Mouse (Mus musculus) G1E-ER4 (cell line): ENCODE measurements around the gene Gtf3c2. TPM values are rescaled to one million over a fixed set of nuclear protein-coding genes. Genes with fewer than 3 reads are reported as not detected.

Experiments
- GATA1 ChIP-seq: IDR thresholded peaks from one replicate; pipeline ENCODE4 v1.8.0; 2012; ENCODE audit warnings: low read length, inconsistent platforms
- polyA plus RNA-seq: library from polyadenylated mRNA; stranded (reverse); fragments of >175 nt; gene quantifications from 2 replicates; pipeline ENCODE4 v1.2.3, GENCODE M21; 2012

Gene Gtf3c2
- polyA plus RNA-seq, 1 experiment, result 68.0 TPM

- TF ChIP-seq GATA1, result no peak
These were observed 8.4 kb upstream of the Gtf3c2 start for GRCm38 (mm10) chr5:31188223-31188840.

GRCm38 (mm10) chr5:31183678-31184077 lies 3.7 kb upstream of the Gtf3c2 start:
- TF ChIP-seq GATA1, result no peak

GRCm38 (mm10) chr5:31181183-31181770 lies 1.3 kb upstream of the Gtf3c2 start:
- TF ChIP-seq GATA1, result no peak

GRCm38 (mm10) chr5:31179301-31179765 lies 611 bp downstream of the Gtf3c2 start:
- no peak for TF ChIP-seq GATA1

GRCm38 (mm10) chr5:31168630-31169029 lies 11.3 kb downstream of the Gtf3c2 start:
- TF ChIP-seq GATA1, result no peak

GRCm38 (mm10) chr5:31164878-31165277 lies 15.1 kb downstream of the Gtf3c2 start:
- no peak for TF ChIP-seq GATA1

- no peak for TF ChIP-seq GATA1
These were observed 17.5 kb downstream of the Gtf3c2 start for GRCm38 (mm10) chr5:31162462-31162861.

- TF ChIP-seq GATA1, result no peak
These were observed 25.8 kb downstream of the Gtf3c2 start, which contains the start of gene Mpv17 for GRCm38 (mm10) chr5:31154152-31154553. TSS of gene Mpv17 (minus strand) at chr5:31154251.

- TF ChIP-seq GATA1, result no peak
These were observed 26.3 kb downstream of the Gtf3c2 start for GRCm38 (mm10) chr5:31153516-31154151.

- no peak for TF ChIP-seq GATA1
These were observed 28.2 kb downstream of the Gtf3c2 start for GRCm38 (mm10) chr5:31151746-31152145.

- no peak for TF ChIP-seq GATA1
These were observed 30.2 kb downstream of the Gtf3c2 start for GRCm38 (mm10) chr5:31149781-31150180.

- TF ChIP-seq GATA1, result no peak
These were observed 40.9 kb downstream of the Gtf3c2 start for GRCm38 (mm10) chr5:31138968-31139425.

GRCm38 (mm10) chr5:31138241-31138967 lies 41.5 kb downstream of the Gtf3c2 start, which contains the start of gene Ucn:
TSS of gene Ucn (minus strand) at chr5:31138829.
- TF ChIP-seq GATA1, result no peak

GRCm38 (mm10) chr5:31137658-31138057 lies 42.3 kb downstream of the Gtf3c2 start:
- TF ChIP-seq GATA1, result no peak

GRCm38 (mm10) chr5:31136730-31137424 lies 43.1 kb downstream of the Gtf3c2 start:
- no peak for TF ChIP-seq GATA1

- TF ChIP-seq GATA1, result no peak
These were observed 53.9 kb downstream of the Gtf3c2 start for GRCm38 (mm10) chr5:31126050-31126449.
